In genomic region chr3:153761171-153761570, GRCm38 (mm10) we compare ENCODE assay signal across 21 mouse cellular contexts. TPM values are rescaled to one million over a fixed set of nuclear protein-coding genes. Genes with fewer than 3 reads are reported as not detected.
DNase-seq lines count a peak whose midpoint lies in the region; ATAC-seq lines count a peak whose summit lies in the region.
"Had no signal": no experiment of that assay in that cellular context is flagged by ENCODE, and none has a peak within 500 bp of the region (broad histone marks: within the 10 kb centered on the region; RNA-seq: fewer than 3 reads in every experiment).

No protein-coding gene starts in this region.

- no peak overlapping the region for H3K27ac ChIP-seq in kidney, embryonic 14.5 days (ENCODE audit: low read depth, low read length)
- H3K27ac ChIP-seq in limb, embryonic 13.5 days, result 0 out of 2 replicates have a peak overlapping the region, but pooled peaks have one; percentile 39
- no peak overlapping the region for H3K27ac ChIP-seq in limb, embryonic 10.5 days
- H3K27ac ChIP-seq: embryonic facial prominence, embryonic 13.5 days; forebrain, embryonic 12.5 days; heart, embryonic 15.5 days; hindbrain, embryonic 13.5 days; hindbrain, postnatal 0 days had no signal

- peak; percentile 17 to 24 for DNase-seq in cerebellum, postnatal 10 days
- DNase-seq in cerebellum, postnatal 14 days, result no peak
- no peak for DNase-seq in kidney, adult 9 months
- no peak for DNase-seq in limb, embryonic 10.5 days (ENCODE audit: low spot score)
- DNase-seq in gastrocnemius, postnatal 14 days, result no peak
- DNase-seq: adrenal gland, postnatal 10 days; B cell, adult 2 months; cerebellum, adult 11 months; cerebellum, adult 8-10 months; cerebellum, postnatal 36 days; gastrocnemius, postnatal 10 days; heart, postnatal 14 days had no signal

- intact Hi-C loops in gastrocnemius, postnatal 14 days (cut with DNase I; ENCODE audit: low total_unique reads), result no loop called here

- H3K27me3 ChIP-seq in kidney, embryonic 14.5 days (ENCODE audit: control insufficient read depth, insufficient read depth, low read length), result no peaks in the 10 kb centered on the region
- no peaks in the 10 kb centered on the region for H3K27me3 ChIP-seq in limb, embryonic 13.5 days
- H3K27me3 ChIP-seq in limb, embryonic 10.5 days (ENCODE audit: low read depth, poor library complexity, severe bottlenecking), result no peaks in the 10 kb centered on the region
- H3K27me3 ChIP-seq: embryonic facial prominence, embryonic 13.5 days; forebrain, embryonic 12.5 days; hindbrain, embryonic 13.5 days had no signal

- no peak overlapping the region for H3K4me3 ChIP-seq in kidney, embryonic 14.5 days (ENCODE audit: low read length)
- H3K4me3 ChIP-seq in limb, embryonic 13.5 days, result no peak overlapping the region
- H3K4me3 ChIP-seq in limb, embryonic 10.5 days, result no peak overlapping the region
- H3K4me3 ChIP-seq: embryonic facial prominence, embryonic 13.5 days; forebrain, embryonic 12.5 days; heart, embryonic 15.5 days; hindbrain, embryonic 13.5 days had no signal

- no peaks in the 10 kb centered on the region for H3K9me3 ChIP-seq in kidney, embryonic 14.5 days (ENCODE audit: control insufficient read depth, low read length)
- no peaks in the 10 kb centered on the region for H3K9me3 ChIP-seq in limb, embryonic 13.5 days
- H3K9me3 ChIP-seq in limb, embryonic 10.5 days (replicated peaks), result no peaks in the 10 kb centered on the region
- H3K9me3 ChIP-seq: embryonic facial prominence, embryonic 13.5 days; forebrain, embryonic 12.5 days; heart, embryonic 15.5 days; hindbrain, embryonic 13.5 days had no signal

- 54% methylated on average over 17 of the region's 17 CpGs for WGBS in kidney, embryonic 14.5 days
- WGBS in limb, embryonic 13.5 days, result 84% methylated on average over 17 of the region's 17 CpGs
- 93% methylated on average over 17 of the region's 17 CpGs for WGBS in limb, embryonic 10.5 days

- no peaks in the 10 kb centered on the region for H3K36me3 ChIP-seq in kidney, embryonic 14.5 days (ENCODE audit: control insufficient read depth, insufficient read depth, low read length)
- H3K36me3 ChIP-seq in limb, embryonic 13.5 days, result no peaks in the 10 kb centered on the region
- no peaks in the 10 kb centered on the region for H3K36me3 ChIP-seq in limb, embryonic 10.5 days
- H3K36me3 ChIP-seq: embryonic facial prominence, embryonic 13.5 days; forebrain, embryonic 12.5 days; G1E; heart, embryonic 15.5 days; hindbrain, embryonic 13.5 days had no signal

- 0 out of 2 replicates have a peak, but pooled peaks have one; percentile 22 for ATAC-seq in kidney, embryonic 14.5 days (ENCODE audit: low FRiP score, low TSS enrichment)
- no peak for ATAC-seq in limb, embryonic 13.5 days (ENCODE audit: low FRiP score, low read depth)
- ATAC-seq: forebrain, embryonic 16.5 days; hindbrain, postnatal 0 days had no signal

- peaks cover 18% of the 10 kb centered on the region for H3K4me1 ChIP-seq in kidney, embryonic 14.5 days (ENCODE audit: control insufficient read depth, insufficient read depth, low read length)
- peaks cover 22% of the 10 kb centered on the region for H3K4me1 ChIP-seq in limb, embryonic 13.5 days
- H3K4me1 ChIP-seq in limb, embryonic 10.5 days, result peaks cover 48% of the 10 kb centered on the region

- H3K4me2 ChIP-seq in kidney, embryonic 14.5 days (replicated peaks; ENCODE audit: low read depth, low read length), result no peak overlapping the region
- H3K4me2 ChIP-seq in limb, embryonic 13.5 days (replicated peaks), result no peak overlapping the region
- H3K4me2 ChIP-seq: embryonic facial prominence, embryonic 13.5 days; forebrain, embryonic 12.5 days; heart, embryonic 15.5 days; hindbrain, embryonic 13.5 days had no signal

- H3K9ac ChIP-seq in kidney, embryonic 14.5 days (ENCODE audit: low read depth, low read length), result no peak overlapping the region
- H3K9ac ChIP-seq in limb, embryonic 13.5 days, result no peak overlapping the region
- H3K9ac ChIP-seq: embryonic facial prominence, embryonic 13.5 days; forebrain, embryonic 12.5 days; heart, embryonic 15.5 days; hindbrain, embryonic 13.5 days had no signal

RNA-seq across cellular contexts. Expression of gene St6galnac3, which starts 36.2 kb away (rescaled TPM):
- polyA plus RNA-seq in kidney, embryonic 14.5 days (2014; fragmentation: Nextera tagmentation; extraction: Ambion mirVana), result 51.6 and 63.8 TPM in 2 replicates
- 53.7 and 54.6 TPM in 2 replicates for polyA plus RNA-seq in limb, embryonic 13.5 days (2015; fragmentation: Nextera tagmentation; extraction: Ambion mirVana)
- polyA plus RNA-seq in limb, embryonic 10.5 days (2016; fragmentation: Nextera tagmentation; extraction: Ambion mirVana), result 53.3 and 53.6 TPM in 2 replicates
- 1 to 10 TPM; 2.9 to 4.4 TPM for total RNA-seq in gastrocnemius, postnatal 14 days (2021)

Comparison
In these comparisons a context has a peak if more than half of its experiments do, and no peak if none do; other contexts are left out.
1. DNase-seq: peak in cerebellum, postnatal 10 days (2 of 2); none in cerebellum, postnatal 14 days (0 of 2), kidney, adult 9 months (single experiment), limb, embryonic 10.5 days (single experiment) and gastrocnemius, postnatal 14 days (single experiment).